Mouse (Mus musculus): ENCODE data around the gene Cdca3. TPM values are rescaled to one million over a fixed set of nuclear protein-coding genes. Genes with fewer than 3 reads are reported as not detected.

Gene Cdca3
- polyA plus RNA-seq, 1 experiment from 2014 or later = 194 TPM

GRCm38 (mm10) chr6:124834512-124835081 lies 5.2 kb downstream of the Cdca3 start:
- Histone ChIP-seq H3K36me3 (replicated peaks) (peaks cover 47% of the 10 kb centered on the region), H3K9ac (no peak overlapping the region), H3K27ac (replicated peaks) (no peak overlapping the region), H3K4me3 (replicated peaks) (no peak overlapping the region), H3K4me2 (no peak overlapping the region), H3K4me1 (replicated peaks) (peaks cover 29% of the 10 kb centered on the region), H3K9me3 (replicated peaks) (no peaks in the 10 kb centered on the region), H3K27me3 (peaks cover 5% of the 10 kb centered on the region)
- WGBS (ENCODE audit: insufficient replicate concordance) = 69% methylated on average over 6 of the region's 6 CpGs
- ATAC-seq (ENCODE audit: insufficient read depth) = no peak

- H3K4me3 ChIP-seq (replicated peaks) = no peak overlapping the region
- peaks cover 47% of the 10 kb centered on the region for H3K36me3 ChIP-seq (replicated peaks)
- peaks cover 37% of the 10 kb centered on the region for H3K4me1 ChIP-seq (replicated peaks)
- no peak overlapping the region for H3K27ac ChIP-seq (replicated peaks)
- WGBS (ENCODE audit: insufficient replicate concordance) = 83% methylated on average over 10 of the region's 10 CpGs
- no peak overlapping the region for H3K9ac ChIP-seq
- peaks cover 10% of the 10 kb centered on the region for H3K27me3 ChIP-seq
- no peak for ATAC-seq (ENCODE audit: insufficient read depth)
- H3K9me3 ChIP-seq (replicated peaks) = no peaks in the 10 kb centered on the region
- H3K4me2 ChIP-seq = no peak overlapping the region
Observed at GRCm38 (mm10) chr6:124835531-124835930, 6.2 kb downstream of the Cdca3 start.

- Histone ChIP-seq H3K27ac (replicated peaks) (no peak overlapping the region), H3K4me2 (no peak overlapping the region), H3K9ac (no peak overlapping the region), H3K36me3 (replicated peaks) (peaks cover 44% of the 10 kb centered on the region), H3K9me3 (replicated peaks) (no peaks in the 10 kb centered on the region), H3K27me3 (peaks cover 10% of the 10 kb centered on the region), H3K4me3 (replicated peaks) (no peak overlapping the region), H3K4me1 (replicated peaks) (peaks cover 30% of the 10 kb centered on the region)
- no peak for ATAC-seq (ENCODE audit: insufficient read depth)
- 76% methylated on average over 7 of the region's 7 CpGs for WGBS (ENCODE audit: insufficient replicate concordance)
Observed at GRCm38 (mm10) chr6:124836411-124836810, 7.1 kb downstream of the Cdca3 start.

- H3K36me3 ChIP-seq (replicated peaks) = peaks cover 10% of the 10 kb centered on the region
- ATAC-seq (ENCODE audit: insufficient read depth) = no peak
- no peak overlapping the region for H3K27ac ChIP-seq (replicated peaks)
- H3K4me1 ChIP-seq (replicated peaks) = peaks cover 14% of the 10 kb centered on the region
- WGBS (ENCODE audit: insufficient replicate concordance) = 18% methylated on average over 8 of the region's 8 CpGs
- H3K4me2 ChIP-seq = no peak overlapping the region
- no peak overlapping the region for H3K9ac ChIP-seq
- H3K27me3 ChIP-seq = peaks cover 10% of the 10 kb centered on the region
- no peaks in the 10 kb centered on the region for H3K9me3 ChIP-seq (replicated peaks)
- no peak overlapping the region for H3K4me3 ChIP-seq (replicated peaks)
Observed at GRCm38 (mm10) chr6:124839805-124840204, 10.5 kb downstream of the Cdca3 start.

- H3K27ac ChIP-seq (replicated peaks) = no peak within 1 kb of the TSS
- ATAC-seq (ENCODE audit: insufficient read depth) = no peak
- H3K9ac ChIP-seq = no peak within 1 kb of the TSS
- no peak within 1 kb of the TSS for H3K4me2 ChIP-seq
- H3K27me3 ChIP-seq = peaks cover 10% of the 10 kb centered on the region
- peaks cover 12% of the 10 kb centered on the region for H3K4me1 ChIP-seq (replicated peaks)
- no peaks in the 10 kb centered on the region for H3K9me3 ChIP-seq (replicated peaks)
- no peak within 1 kb of the TSS for H3K4me3 ChIP-seq (replicated peaks)
- 24% methylated on average over 15 of the region's 15 CpGs for WGBS (ENCODE audit: insufficient replicate concordance)
- H3K36me3 ChIP-seq (replicated peaks) = peaks cover 3% of the 10 kb centered on the region; the same call in 1 of the 2 replicates
Observed at GRCm38 (mm10) chr6:124840241-124841167, 11.2 kb downstream of the Cdca3 start, which contains the start of gene Gnb3. TSS of gene Gnb3 (minus strand) at chr6:124840275.

- no peak overlapping the region for H3K4me2 ChIP-seq
- H3K4me1 ChIP-seq (replicated peaks) = no peaks in the 10 kb centered on the region; the same call in 1 of the 2 replicates
- no peaks in the 10 kb centered on the region for H3K27me3 ChIP-seq
- no peaks in the 10 kb centered on the region for H3K36me3 ChIP-seq (replicated peaks)
- ATAC-seq (ENCODE audit: insufficient read depth) = no peak
- H3K9me3 ChIP-seq (replicated peaks) = no peaks in the 10 kb centered on the region
- 16% methylated on average over 9 of the region's 9 CpGs for WGBS (ENCODE audit: insufficient replicate concordance)
- H3K4me3 ChIP-seq (replicated peaks) = no peak overlapping the region
- H3K27ac ChIP-seq (replicated peaks) = no peak overlapping the region
- H3K9ac ChIP-seq = no peak overlapping the region
Observed at GRCm38 (mm10) chr6:124847305-124847704, 18.0 kb downstream of the Cdca3 start.

GRCm38 (mm10) chr6:124850535-124850934 lies 21.2 kb downstream of the Cdca3 start:
- H3K36me3 ChIP-seq (replicated peaks) = no peaks in the 10 kb centered on the region
- no peak overlapping the region for H3K4me2 ChIP-seq
- H3K9ac ChIP-seq = no peak overlapping the region
- H3K27me3 ChIP-seq = peaks cover 14% of the 10 kb centered on the region
- 53% methylated on average over 8 of the region's 8 CpGs for WGBS (ENCODE audit: insufficient replicate concordance)
- no peak overlapping the region for H3K4me3 ChIP-seq (replicated peaks)
- H3K9me3 ChIP-seq (replicated peaks) = no peaks in the 10 kb centered on the region
- no peaks in the 10 kb centered on the region; the same call in 1 of the 2 replicates for H3K4me1 ChIP-seq (replicated peaks)
- no peak overlapping the region for H3K27ac ChIP-seq (replicated peaks)
- ATAC-seq (ENCODE audit: insufficient read depth) = no peak

GRCm38 (mm10) chr6:124854647-124855046 lies 25.3 kb downstream of the Cdca3 start:
- Histone ChIP-seq H3K9me3 (replicated peaks) (no peaks in the 10 kb centered on the region), H3K27me3 (peaks cover 56% of the 10 kb centered on the region), H3K4me3 (replicated peaks) (no peak overlapping the region), H3K9ac (no peak overlapping the region), H3K4me2 (no peak overlapping the region), H3K4me1 (replicated peaks) (peaks cover 9% of the 10 kb centered on the region; the same call in 1 of the 2 replicates), H3K27ac (replicated peaks) (no peak overlapping the region), H3K36me3 (replicated peaks) (no peaks in the 10 kb centered on the region)
- WGBS (ENCODE audit: insufficient replicate concordance) = 44% methylated on average over 12 of the region's 12 CpGs
- ATAC-seq (ENCODE audit: insufficient read depth) = no peak

GRCm38 (mm10) chr6:124856321-124856720 lies 27.0 kb downstream of the Cdca3 start:
- ATAC-seq (ENCODE audit: insufficient read depth) = no peak
- Histone ChIP-seq H3K27ac (replicated peaks) (no peak overlapping the region), H3K9me3 (replicated peaks) (no peaks in the 10 kb centered on the region), H3K4me3 (replicated peaks) (no peak overlapping the region), H3K36me3 (replicated peaks) (no peaks in the 10 kb centered on the region), H3K27me3 (peaks cover 72% of the 10 kb centered on the region), H3K4me2 (peak overlapping the region; percentile 80; the same call in 1 of the 2 replicates), H3K4me1 (replicated peaks) (peaks cover 9% of the 10 kb centered on the region; the same call in 1 of the 2 replicates), H3K9ac (no peak overlapping the region)
- 21% methylated on average over 13 of the region's 14 CpGs for WGBS (ENCODE audit: insufficient replicate concordance)

- H3K9me3 ChIP-seq (replicated peaks) = no peaks in the 10 kb centered on the region
- ATAC-seq (ENCODE audit: insufficient read depth) = peak; percentile 38
- H3K9ac ChIP-seq = peak within 1 kb of the TSS; percentile 25; the same call in 1 of the 2 replicates
- under 1% methylated on average over 86 of the region's 86 CpGs for WGBS (ENCODE audit: insufficient replicate concordance)
- H3K4me3 ChIP-seq (replicated peaks) = peak within 1 kb of the TSS; percentile 54
- peak within 1 kb of the TSS; percentile 80 for H3K4me2 ChIP-seq
- peaks cover 81% of the 10 kb centered on the region for H3K27me3 ChIP-seq
- peaks cover 9% of the 10 kb centered on the region; the same call in 1 of the 2 replicates for H3K4me1 ChIP-seq (replicated peaks)
- H3K36me3 ChIP-seq (replicated peaks) = no peaks in the 10 kb centered on the region
- no peak within 1 kb of the TSS for H3K27ac ChIP-seq (replicated peaks)
Observed at GRCm38 (mm10) chr6:124856916-124857839, 27.8 kb downstream of the Cdca3 start, which contains the start of gene P3h3. TSS of gene P3h3 (minus strand) at chr6:124857752.
